10 mouse cellular contexts compared by ENCODE assay signal in the genomic region with DNA sequence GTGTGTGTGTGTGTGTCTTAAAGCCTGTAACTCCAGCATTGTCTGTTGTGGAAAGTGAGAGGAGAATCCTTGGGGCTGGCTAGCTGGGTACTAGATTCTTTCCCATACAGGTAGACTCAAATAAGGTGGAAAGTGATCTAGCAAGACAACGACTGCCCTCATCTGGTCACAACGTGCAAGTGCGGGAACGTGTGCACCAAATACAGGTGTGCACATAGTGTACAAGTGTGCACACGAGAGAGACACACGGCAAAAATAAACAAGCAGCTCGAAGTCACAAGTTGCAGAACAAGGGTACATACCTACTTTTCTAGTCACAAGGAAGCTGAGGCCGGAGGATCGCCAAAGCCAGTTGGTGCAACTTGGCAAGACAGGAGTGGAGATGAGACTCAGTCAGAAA. TPM values are rescaled to one million over a fixed set of nuclear protein-coding genes. Genes with fewer than 3 reads are reported as not detected.
DNase-seq lines count a peak whose midpoint lies in the region; ATAC-seq and TF ChIP-seq lines count a peak whose summit lies in the region.
"Had no signal": no experiment of that assay in that cellular context is flagged by ENCODE, and none has a peak within 500 bp of the region (broad histone marks: within the 10 kb centered on the region; RNA-seq: fewer than 3 reads in every experiment).

No protein-coding gene starts in this region.

- DNase-seq in embryonic facial prominence, embryonic 11.5 days (ENCODE audit: low spot score) = peak; percentile 17
- no peak for DNase-seq in embryonic facial prominence, embryonic 10.5 days (ENCODE audit: low spot score)
- no peak for DNase-seq in liver, postnatal 0 days
- peak; percentile 51 for DNase-seq in R1 (ENCODE audit: low read depth, low spot score)
- DNase-seq in splenic B cell, adult 2 months (ENCODE audit: low read depth, low spot score) = peak; percentile 52
- no peak for DNase-seq in ovary, postnatal 10 days (ENCODE audit: low spot score)
- no peak for DNase-seq in layer of hippocampus, adult 9-10 months (ENCODE audit: low spot score)
- DNase-seq: left cerebral cortex, postnatal 4 days had no signal

- no peaks in the 10 kb centered on the region for H3K9me3 ChIP-seq in embryonic facial prominence, embryonic 11.5 days (replicated peaks; ENCODE audit: control insufficient read depth, low read length)
- H3K9me3 ChIP-seq in embryonic facial prominence, embryonic 10.5 days = no peaks in the 10 kb centered on the region
- no peaks in the 10 kb centered on the region for H3K9me3 ChIP-seq in liver, postnatal 0 days (ENCODE audit: low read length)
- H3K9me3 ChIP-seq in liver, embryonic 12.5 days (replicated peaks) = no peaks in the 10 kb centered on the region

- peak; percentile 64 for TF ChIP-seq CTCF in liver, postnatal 0 days (IDR thresholded peaks at IDR 0.05; ENCODE audit: low read depth)

- no peak for TF ChIP-seq EP300 in liver, postnatal 0 days (IDR thresholded peaks at IDR 0.05; ENCODE audit: low read depth)

- H3K27ac ChIP-seq in embryonic facial prominence, embryonic 11.5 days (replicated peaks; ENCODE audit: low read depth, low read length) = no peak overlapping the region
- no peak overlapping the region for H3K27ac ChIP-seq in embryonic facial prominence, embryonic 10.5 days (replicated peaks)
- H3K27ac ChIP-seq in liver, postnatal 0 days (ENCODE audit: low read depth) = no peak overlapping the region
- no peak overlapping the region for H3K27ac ChIP-seq in liver, embryonic 12.5 days

- H3K4me1 ChIP-seq in embryonic facial prominence, embryonic 11.5 days (ENCODE audit: control insufficient read depth, insufficient read depth, low read length) = no peaks in the 10 kb centered on the region; the same call in 1 of the 2 replicates
- H3K4me1 ChIP-seq in embryonic facial prominence, embryonic 10.5 days = peaks cover 16% of the 10 kb centered on the region
- H3K4me1 ChIP-seq in liver, postnatal 0 days (ENCODE audit: insufficient read depth) = peaks cover 5% of the 10 kb centered on the region; the same call in 1 of the 2 replicates
- no peaks in the 10 kb centered on the region for H3K4me1 ChIP-seq in liver, embryonic 12.5 days

- H3K4me3 ChIP-seq in embryonic facial prominence, embryonic 11.5 days (ENCODE audit: low read depth, low read length) = no peak overlapping the region
- H3K4me3 ChIP-seq in embryonic facial prominence, embryonic 10.5 days = no peak overlapping the region
- H3K4me3 ChIP-seq in liver, postnatal 0 days (ENCODE audit: low read depth, low read length) = no peak overlapping the region
- no peak overlapping the region for H3K4me3 ChIP-seq in liver, embryonic 12.5 days

- peaks cover 38% of the 10 kb centered on the region for H3K27me3 ChIP-seq in embryonic facial prominence, embryonic 11.5 days (ENCODE audit: control insufficient read depth, insufficient read depth, low read length)
- H3K27me3 ChIP-seq in embryonic facial prominence, embryonic 10.5 days (replicated peaks; ENCODE audit: low read depth, poor library complexity, severe bottlenecking) = peaks cover 62% of the 10 kb centered on the region
- H3K27me3 ChIP-seq in liver, postnatal 0 days (ENCODE audit: insufficient read depth, low read length) = peaks cover 51% of the 10 kb centered on the region
- peaks cover 70% of the 10 kb centered on the region for H3K27me3 ChIP-seq in liver, embryonic 12.5 days (replicated peaks)
- H3K27me3 ChIP-seq in splenic B cell, adult 2 months (ENCODE audit: control insufficient read depth, insufficient read depth, low read length, poor library complexity, severe bottlenecking) = no peaks in the 10 kb centered on the region

- H3K36me3 ChIP-seq in embryonic facial prominence, embryonic 11.5 days (replicated peaks; ENCODE audit: control insufficient read depth, insufficient read depth, low read depth, low read length) = no peaks in the 10 kb centered on the region
- H3K36me3 ChIP-seq in embryonic facial prominence, embryonic 10.5 days (replicated peaks) = no peaks in the 10 kb centered on the region
- no peaks in the 10 kb centered on the region for H3K36me3 ChIP-seq in liver, postnatal 0 days (replicated peaks; ENCODE audit: insufficient read depth, low read length)
- no peaks in the 10 kb centered on the region for H3K36me3 ChIP-seq in liver, embryonic 12.5 days
- H3K36me3 ChIP-seq in splenic B cell, adult 2 months (ENCODE audit: control insufficient read depth, insufficient read depth, low read length, poor library complexity, severe bottlenecking) = no peaks in the 10 kb centered on the region

- H3K4me2 ChIP-seq in embryonic facial prominence, embryonic 11.5 days (ENCODE audit: low read depth, low read length) = no peak overlapping the region
- H3K4me2 ChIP-seq in liver, postnatal 0 days (ENCODE audit: low read depth, low read length) = no peak overlapping the region
- H3K4me2 ChIP-seq in liver, embryonic 12.5 days = no peak overlapping the region

- no peak for ATAC-seq in embryonic facial prominence, embryonic 11.5 days (replicated peaks; ENCODE audit: insufficient number of reproducible peaks, low FRiP score, low TSS enrichment, low read depth)
- ATAC-seq in liver, postnatal 0 days = no peak
- ATAC-seq in liver, embryonic 12.5 days = no peak
- ATAC-seq: hindbrain, embryonic 16.5 days had no signal

- no peak overlapping the region for H3K9ac ChIP-seq in embryonic facial prominence, embryonic 11.5 days (replicated peaks; ENCODE audit: low read length)
- no peak overlapping the region for H3K9ac ChIP-seq in liver, postnatal 0 days (replicated peaks)
- no peak overlapping the region for H3K9ac ChIP-seq in liver, embryonic 12.5 days

- WGBS in embryonic facial prominence, embryonic 11.5 days = 53% methylated on average over 9 of the region's 9 CpGs
- WGBS in embryonic facial prominence, embryonic 10.5 days = 55% methylated on average over 9 of the region's 9 CpGs
- WGBS in liver, postnatal 0 days (ENCODE audit: insufficient replicate concordance) = 42% methylated on average over 9 of the region's 9 CpGs
- WGBS in liver, embryonic 12.5 days (ENCODE audit: insufficient replicate concordance) = 38% methylated on average over 9 of the region's 9 CpGs

RNA-seq across cellular contexts. Expression of a gene that starts 2.2 kb away (rescaled TPM):
- polyA plus RNA-seq in embryonic facial prominence, embryonic 11.5 days (2014; fragmentation: Nextera tagmentation; extraction: Ambion mirVana) = 0.49 and 1.3 TPM in 2 replicates
- 0.71 and 0.77 TPM in 2 replicates for polyA plus RNA-seq in embryonic facial prominence, embryonic 10.5 days (2016; fragmentation: Nextera tagmentation; extraction: Ambion mirVana)
- not detected in 2 replicates for polyA plus RNA-seq in liver, postnatal 0 days (2015; fragmentation: Nextera tagmentation; extraction: Ambion mirVana)
- polyA plus RNA-seq in liver, embryonic 12.5 days (2016; fragmentation: Nextera tagmentation; extraction: Ambion mirVana) = 0.11 and 0.30 TPM in 2 replicates

RNA-seq across cellular contexts. Expression of a gene that starts 23.5 kb away (rescaled TPM):
- polyA plus RNA-seq in embryonic facial prominence, embryonic 11.5 days (2014; fragmentation: Nextera tagmentation; extraction: Ambion mirVana) = 6.9 and 7.4 TPM in 2 replicates
- polyA plus RNA-seq in embryonic facial prominence, embryonic 10.5 days (2016; fragmentation: Nextera tagmentation; extraction: Ambion mirVana) = 5.4 and 5.7 TPM in 2 replicates
- polyA plus RNA-seq in liver, postnatal 0 days (2015; fragmentation: Nextera tagmentation; extraction: Ambion mirVana) = 2.5 and 2.8 TPM in 2 replicates
- polyA plus RNA-seq in liver, embryonic 12.5 days (2016; fragmentation: Nextera tagmentation; extraction: Ambion mirVana) = 2.1 and 2.3 TPM in 2 replicates

Comparison
In these comparisons a context has a peak if more than half of its experiments do, and no peak if none do; other contexts are left out.
1. DNase-seq: peak in embryonic facial prominence, embryonic 11.5 days (single experiment), R1 (single experiment) and splenic B cell, adult 2 months (single experiment); none in embryonic facial prominence, embryonic 10.5 days (single experiment), liver, postnatal 0 days (single experiment), ovary, postnatal 10 days (single experiment) and layer of hippocampus, adult 9-10 months (single experiment).